Mouse (Mus musculus): ENCODE measurements around the gene Aak1. TPM values are rescaled to one million over a fixed set of nuclear protein-coding genes. Genes with fewer than 3 reads are reported as not detected.
A peak's percentile ranks its signal among the peaks of the same experiment; 100 is the strongest.

Aak1 gene
- polyA plus RNA-seq, 1 experiment from 2014 or later, result 43.9 TPM

DNA sequence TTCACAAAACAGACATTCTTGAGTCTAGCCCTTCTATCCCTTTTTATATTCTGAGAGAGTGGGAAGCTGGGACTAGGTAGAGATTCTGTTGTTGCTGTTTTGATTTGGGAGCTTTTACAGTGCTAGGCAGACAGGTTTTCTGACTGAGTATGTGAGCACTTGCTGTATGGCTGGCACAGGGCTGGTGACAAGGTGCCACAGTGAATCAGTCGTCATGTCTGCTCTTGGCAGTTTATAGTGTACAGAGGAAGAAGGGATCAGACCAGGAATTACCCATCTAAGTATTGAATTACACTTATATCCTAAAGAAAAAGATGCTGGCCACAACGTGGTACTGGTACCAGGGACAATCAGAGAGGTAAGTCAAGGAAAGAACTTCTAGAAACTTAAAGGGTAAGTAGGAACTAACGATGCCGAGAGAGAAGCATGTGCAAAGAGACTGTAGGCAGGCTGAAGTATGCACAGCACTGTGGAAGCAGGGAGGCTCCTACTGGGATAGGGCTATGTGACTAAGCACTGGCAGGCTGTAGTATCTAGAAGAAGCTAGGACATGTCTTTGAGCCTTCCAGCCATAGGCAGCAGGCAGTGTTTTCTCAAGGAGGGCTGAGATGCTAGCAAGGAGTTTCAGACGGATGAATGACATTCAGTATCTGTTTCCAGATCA is 67.0 kb downstream of the Aak1 start:
- no peak overlapping the region for H3K9ac ChIP-seq (replicated peaks; ENCODE audit: low read length)
- no peak overlapping the region for H3K4me3 ChIP-seq (replicated peaks; ENCODE audit: low read depth, low read length)
- WGBS, result 86% methylated on average over 5 of the region's 5 CpGs
- no peaks in the 10 kb centered on the region for H3K36me3 ChIP-seq (ENCODE audit: control insufficient read depth, insufficient read depth, low read length)
- no peaks in the 10 kb centered on the region for H3K4me1 ChIP-seq (ENCODE audit: control insufficient read depth, insufficient read depth, low read length)
- ATAC-seq (ENCODE audit: low FRiP score, low TSS enrichment) (no peak), DNase-seq (no peak)
- no peaks in the 10 kb centered on the region for H3K27me3 ChIP-seq (ENCODE audit: control insufficient read depth, insufficient read depth, low read length)
- no peaks in the 10 kb centered on the region for H3K9me3 ChIP-seq (ENCODE audit: control insufficient read depth, low read length)
- no peak overlapping the region for H3K27ac ChIP-seq (replicated peaks; ENCODE audit: low read depth, low read length)
- no peak overlapping the region for H3K4me2 ChIP-seq (ENCODE audit: low read length)

DNA sequence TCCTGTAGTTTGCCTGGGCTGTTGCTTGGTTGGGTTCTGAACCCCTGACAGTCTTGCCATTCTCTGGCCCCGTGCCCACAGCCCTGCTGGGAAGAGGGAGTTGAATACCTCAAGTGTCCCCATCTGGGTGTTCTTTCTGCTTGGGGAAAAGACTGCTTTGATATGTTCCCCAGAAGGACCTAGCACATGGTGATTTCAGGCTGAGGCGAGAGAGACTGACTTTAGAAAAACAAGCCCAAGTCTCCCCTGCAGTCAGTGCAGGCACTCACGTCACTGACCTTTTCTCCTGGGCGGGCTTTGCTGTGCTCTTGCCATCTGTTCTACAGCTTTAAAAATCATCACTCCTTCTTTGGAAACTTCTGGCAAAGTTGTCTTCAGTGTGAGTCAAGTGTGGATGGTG is 67.9 kb downstream of the Aak1 start:
- ATAC-seq (ENCODE audit: low FRiP score, low TSS enrichment) (no peak), DNase-seq (no peak)
- 87% methylated on average over 4 of the region's 4 CpGs for WGBS

DNA sequence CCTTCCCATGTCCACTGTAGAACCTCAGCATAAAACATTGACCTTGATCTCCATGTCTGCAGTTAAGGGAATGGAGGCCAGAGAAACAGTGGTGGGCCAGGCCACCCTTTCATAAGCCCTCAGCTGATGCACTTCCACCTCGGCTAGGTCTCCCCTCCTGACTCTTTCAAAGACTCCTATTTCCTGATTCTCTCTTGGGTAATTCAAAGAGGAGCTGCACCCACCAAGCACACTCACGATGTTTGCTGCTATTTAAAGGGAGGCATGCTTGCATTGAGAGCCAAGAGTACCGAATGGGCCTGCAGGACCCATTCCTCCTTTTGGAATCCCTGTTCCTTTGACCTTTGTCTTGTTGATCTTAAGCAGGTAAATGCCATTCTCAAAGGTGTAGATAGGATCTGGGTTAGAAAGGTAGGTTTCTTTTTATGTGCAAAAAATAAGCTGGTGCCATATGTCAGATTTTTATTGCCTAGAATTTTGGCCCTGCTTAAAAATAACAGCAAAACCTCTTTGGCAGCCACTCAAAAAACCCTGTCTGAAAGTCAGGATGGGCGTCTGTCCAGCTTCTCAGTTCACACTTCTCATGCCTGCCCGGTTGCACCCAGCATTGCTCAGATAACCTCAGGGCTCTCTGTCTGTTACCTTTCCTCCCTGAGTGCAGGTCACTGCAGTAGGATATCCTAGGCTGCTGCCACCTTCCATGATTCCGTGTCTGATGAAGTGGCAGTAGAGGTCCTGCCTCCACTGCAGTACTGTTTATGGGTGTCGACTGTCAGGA is 68.9 kb downstream of the Aak1 start:
- Histone ChIP-seq H3K4me2 (ENCODE audit: low read length) (no peak overlapping the region), H3K27ac (replicated peaks; ENCODE audit: low read depth, low read length) (no peak overlapping the region), H3K9ac (replicated peaks; ENCODE audit: low read length) (no peak overlapping the region), H3K27me3 (ENCODE audit: control insufficient read depth, insufficient read depth, low read length) (no peaks in the 10 kb centered on the region), H3K4me1 (ENCODE audit: control insufficient read depth, insufficient read depth, low read length) (no peaks in the 10 kb centered on the region), H3K36me3 (ENCODE audit: control insufficient read depth, insufficient read depth, low read length) (no peaks in the 10 kb centered on the region), H3K9me3 (ENCODE audit: control insufficient read depth, low read length) (no peaks in the 10 kb centered on the region), H3K4me3 (replicated peaks; ENCODE audit: low read depth, low read length) (no peak overlapping the region)
- DNase-seq (no peak), ATAC-seq (ENCODE audit: low FRiP score, low TSS enrichment) (no peak)
- 81% methylated on average over 7 of the region's 7 CpGs for WGBS

More for the DNA sequence above, 67.9 kb downstream of the Aak1 start:
- Histone ChIP-seq H3K9me3 (ENCODE audit: control insufficient read depth, low read length) (no peaks in the 10 kb centered on the region), H3K4me1 (ENCODE audit: control insufficient read depth, insufficient read depth, low read length) (no peaks in the 10 kb centered on the region), H3K4me2 (ENCODE audit: low read length) (no peak overlapping the region), H3K27me3 (ENCODE audit: control insufficient read depth, insufficient read depth, low read length) (no peaks in the 10 kb centered on the region), H3K36me3 (ENCODE audit: control insufficient read depth, insufficient read depth, low read length) (no peaks in the 10 kb centered on the region), H3K4me3 (replicated peaks; ENCODE audit: low read depth, low read length) (no peak overlapping the region), H3K27ac (replicated peaks; ENCODE audit: low read depth, low read length) (no peak overlapping the region), H3K9ac (replicated peaks; ENCODE audit: low read length) (no peak overlapping the region)

GRCm38 (mm10) chr6:86921880-86922279 is 72.6 kb downstream of the Aak1 start:
- H3K4me3 ChIP-seq (replicated peaks; ENCODE audit: low read depth, low read length), result no peak overlapping the region
- H3K36me3 ChIP-seq (ENCODE audit: control insufficient read depth, insufficient read depth, low read length), result peaks cover 10% of the 10 kb centered on the region
- ATAC-seq (ENCODE audit: low FRiP score, low TSS enrichment) (no peak; the same call in 1 of the 2 replicates), DNase-seq (peak; percentile 70)
- H3K9me3 ChIP-seq (ENCODE audit: control insufficient read depth, low read length), result no peaks in the 10 kb centered on the region
- no peak overlapping the region for H3K27ac ChIP-seq (replicated peaks; ENCODE audit: low read depth, low read length)
- no peak overlapping the region for H3K4me2 ChIP-seq (ENCODE audit: low read length)
- H3K9ac ChIP-seq (replicated peaks; ENCODE audit: low read length), result no peak overlapping the region
- 27% methylated on average over 4 of the region's 4 CpGs for WGBS
- no peaks in the 10 kb centered on the region for H3K27me3 ChIP-seq (ENCODE audit: control insufficient read depth, insufficient read depth, low read length)
- H3K4me1 ChIP-seq (ENCODE audit: control insufficient read depth, insufficient read depth, low read length), result no peaks in the 10 kb centered on the region

DNA sequence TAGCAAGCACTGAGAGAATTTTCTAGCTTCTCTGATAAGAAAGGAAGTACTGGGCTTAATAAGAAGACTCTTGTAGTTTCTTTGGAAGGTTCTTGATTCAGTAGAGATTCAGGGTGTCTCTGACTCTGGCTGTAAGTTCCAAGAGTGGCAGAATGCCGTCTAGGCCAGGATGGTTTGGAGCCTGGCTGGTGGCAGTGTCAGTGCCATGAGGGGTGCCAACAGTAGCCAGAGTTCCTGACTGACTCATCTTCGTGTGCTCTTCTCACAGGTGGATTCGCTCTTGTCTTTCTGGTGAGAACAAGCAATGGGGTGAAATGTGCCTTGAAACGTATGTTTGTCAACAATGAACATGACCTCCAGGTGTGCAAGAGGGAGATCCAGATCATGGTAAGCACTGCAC is 75.4 kb downstream of the Aak1 start:
- Histone ChIP-seq H3K9ac (replicated peaks; ENCODE audit: low read length) (no peak overlapping the region), H3K27ac (replicated peaks; ENCODE audit: low read depth, low read length) (no peak overlapping the region), H3K36me3 (ENCODE audit: control insufficient read depth, insufficient read depth, low read length) (peaks cover 14% of the 10 kb centered on the region), H3K4me2 (ENCODE audit: low read length) (no peak overlapping the region), H3K27me3 (ENCODE audit: control insufficient read depth, insufficient read depth, low read length) (no peaks in the 10 kb centered on the region), H3K4me3 (replicated peaks; ENCODE audit: low read depth, low read length) (no peak overlapping the region), H3K4me1 (ENCODE audit: control insufficient read depth, insufficient read depth, low read length) (no peaks in the 10 kb centered on the region), H3K9me3 (ENCODE audit: control insufficient read depth, low read length) (no peaks in the 10 kb centered on the region)
- no peak for DNase-seq
- ATAC-seq (ENCODE audit: low FRiP score, low TSS enrichment), result no peak
- 90% methylated on average over 4 of the region's 4 CpGs for WGBS

DNA sequence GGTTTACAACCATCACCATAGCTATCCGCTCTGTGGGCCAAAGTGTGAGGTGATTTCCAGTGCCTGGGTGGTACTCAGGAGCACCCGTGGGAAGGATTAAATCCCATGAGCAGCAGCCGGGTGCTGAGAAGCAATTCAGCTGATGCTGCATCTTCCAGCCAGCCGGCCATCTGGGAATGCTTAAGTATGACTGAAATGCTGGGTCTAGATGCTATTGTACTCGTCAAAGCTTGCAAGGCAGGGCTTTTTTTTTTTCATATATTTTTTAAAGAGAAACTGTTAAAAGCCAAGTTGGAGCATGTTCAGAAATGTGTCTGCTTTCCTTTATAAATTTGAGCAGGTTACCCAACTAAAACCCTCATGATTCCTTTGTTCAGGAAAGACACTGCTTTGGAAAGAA is 85.2 kb downstream of the Aak1 start:
- peak; percentile 4 for DNase-seq
- Histone ChIP-seq H3K36me3 (ENCODE audit: control insufficient read depth, insufficient read depth, low read length) (peaks cover 34% of the 10 kb centered on the region), H3K9me3 (ENCODE audit: control insufficient read depth, low read length) (peaks cover 14% of the 10 kb centered on the region), H3K27ac (replicated peaks; ENCODE audit: low read depth, low read length) (no peak overlapping the region), H3K4me2 (ENCODE audit: low read length) (no peak overlapping the region), H3K9ac (replicated peaks; ENCODE audit: low read length) (no peak overlapping the region), H3K4me1 (ENCODE audit: control insufficient read depth, insufficient read depth, low read length) (no peaks in the 10 kb centered on the region), H3K27me3 (ENCODE audit: control insufficient read depth, insufficient read depth, low read length) (no peaks in the 10 kb centered on the region), H3K4me3 (replicated peaks; ENCODE audit: low read depth, low read length) (no peak overlapping the region)
- WGBS, result 86% methylated on average over 5 of the region's 5 CpGs
- ATAC-seq (ENCODE audit: low FRiP score, low TSS enrichment), result no peak

- ATAC-seq (ENCODE audit: low FRiP score, low TSS enrichment), result no peak
- no peak for DNase-seq
- no peak overlapping the region for H3K9ac ChIP-seq (replicated peaks; ENCODE audit: low read length)
- H3K36me3 ChIP-seq (ENCODE audit: control insufficient read depth, insufficient read depth, low read length), result peaks cover 64% of the 10 kb centered on the region
- peaks cover 14% of the 10 kb centered on the region for H3K9me3 ChIP-seq (ENCODE audit: control insufficient read depth, low read length)
- no peak overlapping the region for H3K4me2 ChIP-seq (ENCODE audit: low read length)
- 91% methylated on average over 7 of the region's 7 CpGs for WGBS
- H3K4me1 ChIP-seq (ENCODE audit: control insufficient read depth, insufficient read depth, low read length), result no peaks in the 10 kb centered on the region
- H3K27ac ChIP-seq (replicated peaks; ENCODE audit: low read depth, low read length), result no peak overlapping the region
- no peak overlapping the region for H3K4me3 ChIP-seq (replicated peaks; ENCODE audit: low read depth, low read length)
- H3K27me3 ChIP-seq (ENCODE audit: control insufficient read depth, insufficient read depth, low read length), result no peaks in the 10 kb centered on the region
These were observed 90.5 kb downstream of the Aak1 start for GRCm38 (mm10) chr6:86939797-86940196.

- H3K9me3 ChIP-seq (ENCODE audit: control insufficient read depth, low read length), result peaks cover 6% of the 10 kb centered on the region; the same call in 1 of the 2 replicates
- no peak for DNase-seq
- H3K4me1 ChIP-seq (ENCODE audit: control insufficient read depth, insufficient read depth, low read length), result no peaks in the 10 kb centered on the region
- H3K4me2 ChIP-seq (ENCODE audit: low read length), result no peak overlapping the region
- H3K36me3 ChIP-seq (ENCODE audit: control insufficient read depth, insufficient read depth, low read length), result peaks cover 63% of the 10 kb centered on the region
- H3K27me3 ChIP-seq (ENCODE audit: control insufficient read depth, insufficient read depth, low read length), result no peaks in the 10 kb centered on the region
- ATAC-seq (ENCODE audit: low FRiP score, low TSS enrichment), result no peak
- 98% methylated on average over 9 of the region's 9 CpGs for WGBS
- H3K4me3 ChIP-seq (replicated peaks; ENCODE audit: low read depth, low read length), result no peak overlapping the region
- H3K27ac ChIP-seq (replicated peaks; ENCODE audit: low read depth, low read length), result no peak overlapping the region
- no peak overlapping the region for H3K9ac ChIP-seq (replicated peaks; ENCODE audit: low read length)
These were observed 91.6 kb downstream of the Aak1 start for GRCm38 (mm10) chr6:86940966-86941365.

GRCm38 (mm10) chr6:86947100-86947499 is 97.8 kb downstream of the Aak1 start:
- Histone ChIP-seq H3K4me1 (ENCODE audit: control insufficient read depth, insufficient read depth, low read length) (peaks cover 5% of the 10 kb centered on the region; the same call in 1 of the 2 replicates), H3K36me3 (ENCODE audit: control insufficient read depth, insufficient read depth, low read length) (peaks cover 34% of the 10 kb centered on the region), H3K9me3 (ENCODE audit: control insufficient read depth, low read length) (no peaks in the 10 kb centered on the region), H3K9ac (replicated peaks; ENCODE audit: low read length) (no peak overlapping the region), H3K4me2 (ENCODE audit: low read length) (no peak overlapping the region), H3K27ac (replicated peaks; ENCODE audit: low read depth, low read length) (no peak overlapping the region), H3K4me3 (replicated peaks; ENCODE audit: low read depth, low read length) (no peak overlapping the region), H3K27me3 (ENCODE audit: control insufficient read depth, insufficient read depth, low read length) (no peaks in the 10 kb centered on the region)
- no peak for DNase-seq
- no peak for ATAC-seq (ENCODE audit: low FRiP score, low TSS enrichment)
- WGBS, result 85% methylated on average over 8 of the region's 8 CpGs
